Mouse (Mus musculus) spleen, adult 2 months (tissue): ENCODE data around the gene Cd207.

ENCODE experiments used
- CTCF ChIP-seq: fragments of 200-500 bp; IDR thresholded peaks from 2 replicates; pipeline ENCODE4 v1.5.1; 2011; ENCODE audit warnings: mild to moderate bottlenecking, inconsistent platforms; ENCODE audit not compliant: insufficient read depth, insufficient read length, insufficient replicate concordance; ENCODE audit errors: extremely low read depth
- POLR2A ChIP-seq: fragments of 200-500 bp; IDR thresholded peaks from 2 replicates; pipeline ENCODE4 v1.6.1; 2011; ENCODE audit warnings: low read depth, low read length, inconsistent platforms

DNA sequence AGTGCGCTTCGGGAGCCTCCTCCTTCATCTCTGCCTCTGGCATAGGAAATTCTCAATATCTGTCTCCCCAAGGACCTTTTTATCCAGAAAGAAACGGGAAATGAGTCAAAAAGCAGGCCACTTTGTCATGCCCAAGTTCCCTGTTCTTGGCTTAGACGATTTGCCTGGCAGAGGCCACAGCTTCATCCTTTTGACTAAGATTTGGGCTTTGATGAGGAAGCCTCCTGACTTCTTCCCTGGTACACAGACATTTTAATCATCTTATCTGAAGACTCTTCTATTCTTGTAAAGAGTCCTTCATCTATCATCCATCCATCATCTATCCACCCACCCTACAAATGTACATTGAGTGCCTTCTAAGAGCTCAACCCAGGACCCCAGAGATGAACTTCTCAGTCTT is at the start of gene Cd207:
- TF ChIP-seq POLR2A = no peak
- TF ChIP-seq CTCF = no peak
